Mouse (Mus musculus) cerebellum, adult 11 months (tissue): ENCODE results near the gene Klhdc3.

Source experiments
- DNase-seq: peaks from one replicate; pipeline ENCODE4 v3.0.0; 2022

Gene Klhdc3

DNA sequence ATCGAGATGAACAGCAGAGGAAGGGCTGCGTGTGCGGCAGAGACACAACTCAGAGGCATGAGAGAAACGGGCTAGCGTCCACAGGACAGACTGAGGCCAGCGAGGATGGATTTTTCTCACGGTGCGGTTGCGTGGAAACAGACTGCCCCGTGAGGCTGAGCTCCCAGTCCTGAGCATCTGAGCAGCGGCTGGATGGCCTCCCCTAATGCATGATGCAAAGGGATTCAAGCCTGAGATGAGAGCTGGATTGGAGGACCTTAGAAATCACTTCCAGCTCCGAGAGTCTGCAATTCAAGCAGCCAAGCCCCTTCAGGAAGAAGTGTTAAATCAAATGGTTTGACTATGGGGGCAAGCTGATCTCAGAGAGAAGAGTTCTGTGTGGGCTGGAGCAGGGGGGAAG is 20.8 kb upstream of the Klhdc3 start:
- no peak for DNase-seq

DNA sequence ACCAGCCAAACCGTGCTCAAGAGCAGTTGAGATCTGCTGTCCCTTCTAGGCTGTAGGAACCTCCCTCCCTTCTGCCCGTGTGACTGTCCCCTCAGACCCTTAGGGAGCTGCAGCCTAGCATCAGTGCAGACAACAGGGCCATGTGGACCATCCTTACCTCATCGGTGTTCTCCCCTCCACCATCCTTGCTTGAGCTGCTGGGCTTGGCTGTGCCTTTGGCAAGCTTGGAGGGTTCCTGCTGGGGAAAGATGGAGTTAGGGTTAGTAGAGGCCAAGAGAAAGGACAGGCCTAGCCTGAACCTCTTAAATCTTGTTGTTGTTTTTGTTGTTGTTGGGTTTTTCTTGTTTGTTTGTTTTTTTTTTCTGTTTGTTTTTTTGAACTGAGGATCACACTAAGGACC is 19.2 kb upstream of the Klhdc3 start:
- no peak for DNase-seq

DNA sequence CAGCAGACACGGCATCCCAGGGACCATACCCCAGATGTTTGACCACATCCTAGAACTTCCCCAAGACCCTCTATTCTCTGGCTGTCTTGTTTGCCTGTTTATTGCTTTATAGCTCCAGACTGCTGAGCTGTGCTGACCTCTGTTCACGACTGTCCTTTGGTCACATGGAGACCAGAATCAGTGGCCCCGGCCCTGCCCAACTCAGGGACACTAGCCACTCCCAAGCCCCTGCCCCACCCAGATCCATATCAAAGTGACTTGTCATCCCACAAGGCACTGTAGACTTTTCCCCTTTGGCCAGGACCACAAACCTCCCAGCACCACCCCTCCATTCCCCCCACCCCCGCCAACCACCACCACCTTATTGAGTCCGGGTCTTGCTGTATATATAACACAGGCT is 18.5 kb upstream of the Klhdc3 start:
- DNase-seq: no peak

DNA sequence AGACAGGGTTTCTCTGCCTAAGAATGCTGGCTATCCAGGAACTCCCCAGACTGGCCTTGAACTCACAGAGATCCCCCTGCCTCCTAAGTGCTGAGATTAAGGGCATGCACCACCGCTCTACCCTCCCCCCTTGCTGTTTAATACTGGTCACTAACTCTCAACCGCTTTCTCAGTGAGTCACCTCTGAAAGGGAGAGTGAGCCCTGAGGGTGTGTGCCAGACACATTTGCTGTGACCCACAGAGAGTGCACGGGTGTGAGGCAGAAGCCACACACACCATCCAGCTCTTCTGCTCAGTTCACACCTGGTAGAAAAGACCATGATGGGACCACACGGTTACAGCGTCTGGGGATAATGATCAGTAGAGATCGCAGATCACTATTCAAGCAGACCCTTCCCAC is 17.8 kb upstream of the Klhdc3 start:
- no peak for DNase-seq

DNA sequence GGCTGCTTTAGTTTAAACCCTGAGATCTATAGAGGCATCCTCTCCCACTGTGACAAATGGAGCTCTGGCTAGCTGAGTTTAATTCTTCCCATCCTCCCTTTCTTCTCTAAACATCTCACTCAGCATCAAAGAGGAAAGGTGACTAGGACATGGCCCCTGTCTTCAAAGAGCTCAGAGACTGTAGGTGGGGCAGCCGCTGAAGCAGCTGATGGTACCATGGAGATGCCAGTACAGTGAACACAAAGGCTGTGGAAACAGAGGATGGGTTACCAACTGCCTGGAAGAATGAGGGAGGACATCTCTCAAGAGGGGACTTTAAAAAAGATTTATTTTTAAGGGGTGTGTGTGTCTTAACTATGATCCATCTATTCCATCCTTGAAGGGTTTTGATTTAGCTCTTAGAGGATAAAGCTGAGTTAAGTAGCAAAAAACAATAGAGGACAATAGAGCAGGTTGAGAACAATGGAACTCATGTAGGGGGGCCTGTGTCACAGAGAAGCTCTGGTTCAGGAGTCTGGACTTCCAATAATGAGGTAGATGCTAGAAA is 13.9 kb upstream of the Klhdc3 start:
- no peak for DNase-seq

DNA sequence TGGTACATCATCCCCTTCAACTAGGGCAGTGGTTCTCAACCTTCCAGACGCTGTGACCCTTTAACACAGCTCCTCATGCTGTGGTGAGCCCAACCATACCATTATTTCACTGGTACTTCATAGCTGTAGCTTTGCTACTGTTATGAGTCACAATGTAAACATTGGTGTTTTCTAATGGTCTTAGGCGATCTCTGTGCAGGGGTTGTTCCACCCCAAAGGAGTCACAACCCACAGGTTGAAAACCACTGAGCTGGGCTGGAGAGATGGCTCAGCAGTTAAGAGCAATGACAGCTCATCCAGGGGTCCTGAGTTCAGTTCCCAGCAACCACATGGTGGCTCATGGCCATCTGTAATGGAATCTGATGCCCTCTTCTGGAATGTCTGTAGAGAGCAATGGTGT is 10.7 kb upstream of the Klhdc3 start:
- no peak for DNase-seq

DNA sequence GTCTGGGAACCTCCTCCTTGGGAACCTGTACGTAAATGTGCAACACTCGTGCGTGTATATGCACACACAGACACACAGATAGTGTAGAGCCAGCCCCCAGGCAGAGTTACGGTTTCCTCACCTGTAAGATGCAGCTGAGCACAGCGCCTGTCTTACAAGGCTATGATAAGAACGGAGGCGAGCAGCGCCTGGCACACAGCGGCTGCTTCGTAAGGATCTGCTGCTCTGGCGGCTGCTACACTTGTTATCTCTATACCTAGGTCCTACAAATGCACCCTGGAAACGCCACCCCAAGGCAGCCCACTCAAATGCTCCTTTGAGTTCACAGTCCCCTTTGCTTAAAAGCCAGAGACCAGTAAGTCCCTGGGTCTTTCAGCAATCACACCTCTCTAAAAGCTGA is 10.0 kb upstream of the Klhdc3 start:
- DNase-seq: no peak

DNA sequence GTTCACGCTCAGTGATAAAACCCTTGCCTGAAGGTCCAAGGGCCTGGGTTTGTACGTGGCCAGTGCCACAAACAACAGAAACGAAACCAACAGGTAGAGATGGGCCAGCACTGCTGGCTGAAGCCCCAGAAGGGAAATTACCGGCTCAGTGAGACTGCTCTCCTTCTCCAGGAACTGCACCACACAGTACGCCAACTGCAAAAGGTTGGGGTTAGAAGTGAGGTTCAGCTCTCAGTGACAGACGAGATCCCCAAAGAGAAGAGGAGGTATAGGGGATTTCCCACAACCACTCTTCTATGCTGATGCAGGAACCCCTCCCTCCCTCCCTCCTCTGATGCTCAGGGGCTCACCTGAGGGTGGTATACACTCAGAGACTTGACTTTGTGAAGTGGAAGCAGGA is 5.2 kb upstream of the Klhdc3 start:
- DNase-seq: no peak

DNA sequence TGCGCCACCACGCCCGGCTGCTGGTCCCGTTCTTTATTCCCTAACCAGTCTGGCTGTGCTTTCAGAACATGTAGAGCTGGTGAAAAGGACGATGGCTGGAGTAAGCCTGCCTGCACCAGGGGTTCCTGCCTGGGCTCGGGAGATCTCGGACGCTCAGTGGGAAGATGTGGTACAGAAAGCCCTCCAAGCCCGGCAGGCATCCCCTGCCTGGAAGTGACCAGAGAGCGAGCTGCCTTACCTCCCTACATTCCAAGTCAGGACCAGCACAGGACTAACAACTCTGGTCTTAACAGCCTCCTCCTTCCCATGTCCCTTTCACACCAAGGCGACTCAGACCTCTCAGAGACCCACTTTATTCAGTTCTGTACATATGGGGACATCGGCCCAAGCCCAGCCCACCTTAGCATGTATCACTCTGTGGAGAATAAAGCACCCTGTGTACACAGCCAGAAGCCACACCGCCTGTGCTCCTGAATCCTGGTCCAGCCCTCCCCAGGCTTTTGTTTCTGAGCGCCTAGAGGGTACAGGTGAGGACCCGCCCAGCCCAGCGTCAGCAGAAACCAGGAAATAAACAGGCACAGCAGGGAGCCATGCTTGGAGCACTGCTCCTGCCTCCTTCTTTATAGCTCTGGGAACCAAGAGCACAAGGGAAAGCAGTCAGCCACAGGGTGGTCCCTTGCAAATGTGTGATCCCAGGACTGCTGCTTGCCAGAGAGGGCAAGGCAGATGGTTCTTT is 2.1 kb upstream of the Klhdc3 start:
- DNase-seq: no peak

DNA sequence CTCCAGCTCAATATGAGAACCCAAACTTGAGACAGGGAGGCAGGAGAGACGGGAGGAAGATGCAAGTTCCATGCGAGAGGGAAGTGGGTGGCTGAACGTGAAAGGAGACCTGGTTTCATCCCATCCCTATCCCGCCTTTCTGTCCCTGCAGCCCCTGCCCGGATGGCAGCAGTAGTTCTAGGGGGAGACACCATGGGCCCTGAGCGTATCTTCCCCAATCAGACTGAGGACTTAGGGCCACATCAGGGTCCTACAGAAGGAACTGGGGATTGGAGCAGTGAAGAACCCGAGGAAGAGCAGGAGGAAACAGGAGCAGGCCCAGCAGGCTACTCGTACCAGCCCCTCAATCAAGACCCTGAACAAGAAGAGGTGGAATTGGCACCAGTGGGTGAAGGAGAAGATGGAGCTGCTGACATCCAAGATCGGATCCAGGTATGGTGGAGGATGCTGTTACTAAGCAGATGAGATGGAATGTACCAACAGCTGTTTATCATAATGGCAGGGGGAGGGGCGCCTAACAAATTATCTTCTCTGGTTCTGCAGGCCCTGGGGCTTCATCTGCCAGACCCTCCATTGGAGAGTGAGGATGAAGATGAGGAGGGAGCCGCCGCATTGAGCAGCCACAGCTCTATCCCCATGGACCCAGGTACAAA is 878 bp upstream of the Klhdc3 start:
- DNase-seq: no peak

DNA sequence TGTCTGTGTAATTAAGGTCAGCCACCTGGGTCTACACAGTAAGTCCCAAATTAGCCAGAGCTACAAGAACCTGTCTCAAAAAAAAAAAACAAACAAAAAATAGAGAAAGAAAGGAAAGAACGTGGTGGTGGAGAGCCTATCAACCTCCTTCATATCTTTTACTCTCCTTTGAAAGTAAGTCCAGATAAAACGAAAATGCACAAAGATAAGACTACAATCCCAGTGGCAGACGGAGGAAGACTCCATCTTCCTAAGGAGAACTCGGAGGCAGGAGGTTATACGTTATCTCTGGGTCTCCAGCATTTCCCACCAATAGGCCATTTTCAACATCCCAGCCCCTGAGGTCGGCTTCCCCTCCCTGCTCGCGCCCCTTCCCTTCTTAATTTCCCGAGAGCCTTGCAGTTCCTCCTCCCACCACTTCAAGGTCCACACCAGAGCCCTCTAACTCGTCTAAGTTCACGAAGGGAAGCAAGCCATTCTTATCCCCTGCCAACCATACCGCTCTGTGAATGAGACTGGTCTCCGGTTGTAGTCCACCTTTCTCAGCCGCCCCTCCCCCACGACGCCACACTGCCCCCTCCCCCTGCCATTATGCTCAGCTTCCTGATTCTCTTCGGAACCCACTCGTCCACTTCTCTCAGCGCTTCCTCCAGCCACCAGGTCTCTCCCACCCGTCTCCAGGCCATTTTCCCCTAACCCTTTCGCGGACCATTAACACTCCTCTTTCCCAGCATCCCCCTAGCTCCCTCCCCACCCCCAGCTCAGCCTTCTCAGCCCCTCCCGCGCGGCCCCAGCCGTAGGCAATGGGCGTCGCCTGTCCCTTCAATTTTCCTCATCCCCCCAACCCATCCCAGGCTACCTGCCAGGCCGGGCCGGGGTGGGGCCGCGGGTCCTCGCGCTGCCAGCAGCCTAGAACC is 613 bp downstream of the Klhdc3 start:
- DNase-seq: no peak

DNA sequence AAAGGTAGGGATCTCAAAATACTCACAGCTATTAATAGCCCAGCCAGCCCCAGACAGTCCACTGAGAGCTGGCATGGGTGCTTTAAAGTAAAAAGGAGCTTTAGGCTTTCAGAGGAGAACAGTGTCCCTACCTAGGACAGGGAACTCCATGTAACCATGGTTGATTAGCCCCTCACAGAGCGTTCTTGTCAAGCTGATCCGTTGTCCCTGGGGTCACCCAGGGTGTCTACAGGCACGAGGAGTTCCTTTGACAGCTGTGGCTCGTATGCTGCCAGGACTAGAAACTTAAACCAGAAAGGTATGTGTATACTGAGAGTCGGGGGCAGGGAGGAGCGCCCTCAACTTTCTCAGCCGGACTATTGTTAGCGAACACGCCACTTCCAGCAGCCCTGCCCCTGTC is 1.8 kb downstream of the Klhdc3 start:
- DNase-seq: no peak

DNA sequence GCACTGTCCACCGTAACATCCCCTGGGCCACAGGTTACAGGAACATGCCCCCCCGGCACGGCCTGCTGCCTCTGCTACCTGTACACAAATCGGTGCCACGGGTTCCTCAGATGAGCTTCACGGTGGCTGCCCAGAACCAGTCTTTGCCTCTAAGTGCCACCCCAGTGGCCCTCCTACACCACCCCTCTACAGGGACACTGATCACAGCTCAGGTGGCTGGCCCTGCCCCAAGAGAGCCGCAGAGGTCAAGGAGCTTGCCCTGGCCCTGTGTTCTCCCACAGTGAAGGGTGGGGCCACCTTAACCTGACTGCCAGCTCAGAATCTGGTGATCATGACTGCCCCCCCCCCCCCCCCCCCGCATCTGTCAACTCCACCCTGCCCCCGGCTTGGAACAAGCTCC is 2.3 kb downstream of the Klhdc3 start, which contains the start of gene Mea1:
TSS of gene Mea1 (plus strand) at position 378 of the 400 bp plus-strand sequence.
- DNase-seq: no peak

DNA sequence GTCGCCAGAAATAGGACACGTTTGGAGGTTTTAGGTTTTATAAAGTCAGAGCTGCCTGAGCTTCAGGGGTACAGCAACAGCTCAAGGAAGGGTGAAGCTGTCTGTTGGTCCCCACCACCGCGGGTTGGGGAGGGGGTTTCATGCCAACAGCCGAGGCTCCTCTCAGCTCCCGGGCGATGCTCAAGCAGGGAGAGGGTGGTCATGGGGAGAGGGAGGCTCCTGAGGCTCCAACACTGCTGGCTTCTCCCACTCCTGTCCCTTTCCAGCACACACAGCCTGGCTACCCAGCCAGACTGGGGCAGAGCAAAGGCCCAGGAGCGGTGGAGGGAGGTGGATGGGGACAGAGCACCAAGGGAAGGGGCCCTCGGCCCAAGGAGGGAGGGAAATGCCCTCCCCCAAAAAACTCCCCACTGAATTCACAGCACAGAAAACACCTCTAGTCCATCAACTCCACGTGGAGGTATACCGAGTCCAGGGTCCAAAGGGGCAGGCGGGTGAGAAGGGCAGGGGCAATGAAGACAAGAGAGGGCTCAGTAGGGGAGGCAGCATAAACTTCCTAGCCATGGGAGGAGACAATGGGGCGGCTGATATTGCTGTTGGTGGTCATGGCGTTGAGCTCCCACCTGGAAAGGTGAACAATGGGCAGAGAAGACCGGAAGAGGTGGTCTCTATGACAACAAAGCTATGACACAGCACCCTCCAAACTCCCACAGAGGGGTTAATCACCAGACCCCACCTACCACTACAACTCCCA is 6.0 kb downstream of the Klhdc3 start:
- DNase-seq: no peak

DNA sequence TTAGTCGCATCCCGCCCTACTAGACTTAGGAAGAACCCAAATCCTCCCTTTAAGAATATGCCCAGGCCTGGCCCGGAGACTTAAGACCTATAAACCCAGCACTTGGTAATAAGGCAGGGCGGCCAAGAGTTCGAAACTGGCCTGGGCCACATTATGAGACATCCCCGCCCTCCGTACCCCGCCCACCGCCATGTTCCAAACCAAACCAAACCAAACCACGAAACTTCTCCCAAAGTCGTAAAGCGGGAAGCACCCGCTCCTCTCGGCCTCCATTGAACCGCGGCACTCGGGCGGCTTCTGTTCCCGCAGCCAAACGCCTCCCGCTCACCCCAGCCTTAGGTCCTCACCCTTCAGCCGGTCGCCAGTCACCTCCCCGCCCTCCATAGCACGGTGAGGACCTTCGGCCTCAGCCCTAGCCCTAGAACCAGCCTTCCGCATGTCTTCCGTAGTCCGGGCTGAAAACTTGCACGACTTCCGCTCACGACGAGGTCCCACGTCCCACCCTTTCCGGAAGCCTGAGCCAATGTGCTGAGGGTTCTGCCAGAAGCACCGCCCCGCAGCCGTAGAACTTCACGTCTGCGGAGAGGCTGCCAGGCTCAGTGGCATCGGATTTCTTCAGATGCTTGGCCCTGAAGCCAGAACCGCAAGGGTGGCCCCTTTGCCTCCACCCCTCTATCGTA is 6.7 kb downstream of the Klhdc3 start, which contains the start of gene Rrp36:
TSS of gene Rrp36 (minus strand) at position 503 of the 680 bp plus-strand sequence.
- peak; percentile 79 for DNase-seq

DNA sequence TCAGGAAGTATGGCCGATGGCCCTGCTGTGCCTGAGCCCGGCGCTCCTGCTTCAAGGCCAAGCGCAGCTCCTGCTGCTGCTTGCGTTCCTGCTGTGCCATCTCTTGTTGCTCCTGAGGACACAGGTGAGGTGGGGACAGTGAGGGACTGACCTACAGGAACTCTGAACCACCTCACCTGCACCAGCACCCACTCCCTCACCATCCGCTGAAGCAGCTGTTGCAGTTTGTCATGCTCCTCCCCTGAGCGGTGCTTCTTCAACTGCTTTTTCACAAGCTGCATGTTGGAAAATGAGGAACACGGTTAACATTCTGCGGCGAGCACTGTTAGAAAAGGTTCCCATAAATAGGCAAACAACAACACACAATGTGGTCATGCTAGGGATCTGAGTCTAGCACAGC is 10.8 kb downstream of the Klhdc3 start:
- no peak for DNase-seq

DNA sequence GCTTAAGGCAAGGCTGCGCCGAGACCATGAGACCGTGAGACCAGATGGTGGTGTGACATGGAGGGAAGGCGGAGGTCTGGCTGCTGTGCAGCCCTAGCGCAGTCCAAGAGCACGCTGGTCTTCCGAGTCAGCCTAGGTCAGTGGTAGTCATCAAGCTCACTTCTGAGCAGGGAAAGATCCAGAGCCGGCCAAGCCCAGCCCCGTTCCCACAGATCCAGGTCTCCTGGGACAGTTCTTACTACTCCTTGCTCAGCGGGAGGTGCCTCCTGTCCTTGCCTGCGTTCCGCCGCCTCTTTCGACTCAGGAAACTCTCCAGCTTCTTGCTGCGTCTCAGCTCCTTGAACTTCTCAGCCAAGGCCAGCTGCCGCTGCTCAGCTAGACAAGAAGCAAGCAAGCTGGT is 13.0 kb downstream of the Klhdc3 start:
- no peak for DNase-seq

DNA sequence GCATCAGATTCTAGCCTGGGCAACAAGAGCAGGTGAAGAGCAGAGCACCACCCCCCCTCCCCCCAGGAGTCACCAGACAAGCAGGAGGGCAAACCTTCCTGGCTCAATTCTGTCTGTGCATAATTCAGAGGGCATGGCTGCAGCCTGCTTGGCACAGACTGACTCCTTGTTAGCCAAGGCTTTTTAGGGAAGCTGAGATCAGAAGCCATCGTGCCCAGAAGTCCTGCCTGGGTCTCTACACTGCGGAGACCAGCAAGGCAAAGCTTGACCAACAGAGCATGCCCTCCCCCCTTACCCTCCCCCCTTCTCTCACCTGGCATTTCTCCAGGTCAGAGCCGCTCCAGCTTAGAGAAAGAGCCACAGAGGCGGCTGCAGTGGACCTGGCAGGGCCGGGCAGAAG is 18.0 kb downstream of the Klhdc3 start:
- peak; percentile 64 for DNase-seq

DNA sequence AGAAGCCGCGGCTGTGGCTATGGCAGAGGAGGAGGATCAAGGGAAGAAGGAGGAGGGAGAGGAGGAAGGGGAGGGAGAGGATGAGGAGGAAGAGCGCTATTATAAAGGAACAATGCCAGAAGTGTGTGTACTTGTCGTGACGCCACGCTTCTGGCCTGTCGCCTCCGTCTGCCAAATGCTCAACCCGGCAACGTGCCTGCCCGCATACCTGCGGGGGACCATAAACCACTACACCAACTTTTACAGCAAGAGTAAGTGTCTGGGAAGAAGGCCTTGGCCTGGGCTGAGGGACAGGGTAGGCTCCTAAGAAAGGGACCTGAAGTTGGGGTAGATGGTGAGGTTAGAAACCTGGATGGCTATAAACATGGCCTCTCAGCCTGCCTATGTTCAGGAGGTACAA is 18.7 kb downstream of the Klhdc3 start:
- no peak for DNase-seq

DNA sequence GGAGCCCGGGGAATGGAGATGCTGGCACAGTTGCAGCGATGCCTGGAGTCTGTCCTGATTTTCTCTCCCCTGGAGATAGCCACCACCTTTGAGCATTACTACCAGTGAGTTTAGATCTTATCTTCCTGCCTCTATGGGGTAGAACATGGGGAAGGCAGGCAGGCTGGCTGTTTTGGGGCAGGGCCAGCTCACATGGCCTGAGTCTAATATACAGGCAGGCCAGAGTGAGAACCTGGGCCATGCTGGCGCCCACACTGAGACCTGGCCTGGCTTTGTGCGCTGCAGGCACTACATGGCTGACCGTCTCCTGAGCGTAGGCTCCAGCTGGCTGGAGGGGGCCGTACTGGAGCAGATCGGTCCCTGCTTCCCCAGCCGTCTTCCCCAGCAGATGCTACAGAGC is 19.4 kb downstream of the Klhdc3 start:
- peak; percentile 69 for DNase-seq

DNA sequence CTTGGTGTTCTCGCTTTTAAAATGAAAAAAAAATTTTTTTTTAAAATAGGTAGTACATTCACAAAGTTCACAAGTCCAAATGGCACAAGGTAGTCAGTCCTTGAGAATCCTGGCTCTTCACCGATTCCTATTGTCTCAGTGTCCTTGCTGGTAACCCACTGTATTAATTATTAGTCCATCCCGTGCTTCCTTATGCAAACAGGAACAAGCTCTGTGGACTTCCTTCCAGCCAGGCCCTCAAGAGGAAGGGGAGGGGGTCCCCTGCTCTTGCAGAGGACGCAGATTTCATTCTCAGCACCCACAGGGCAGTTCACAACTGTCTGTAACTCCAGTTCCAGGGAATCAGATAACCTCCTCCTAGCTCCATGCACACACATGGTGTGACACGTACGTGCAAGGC is 24.7 kb downstream of the Klhdc3 start:
- DNase-seq: no peak
